Mouse (Mus musculus) lung, embryonic 15.5 days (tissue): ENCODE results near the gene Gpr155. TPM values are rescaled to one million over a fixed set of nuclear protein-coding genes. Genes with fewer than 3 reads are reported as not detected.

ENCODE experiments used
- ATAC-seq: fragments of 200-750 bp; cut with Nextera tagmentation; 2 replicates; pipeline ENCODE4 v1.8.0; 2017; ENCODE audit warnings: moderate number of reproducible peaks, borderline replicate concordance; ENCODE audit not compliant: low FRiP score, low TSS enrichment; ENCODE audit errors: extremely low read depth
- H3K27ac ChIP-seq: fragments of 300-500 bp; sonication (generic); 2 replicates; pipeline ENCODE4 v1.5.1; 2015; ENCODE audit warnings: moderate library complexity, mild to moderate bottlenecking, inconsistent platforms
- H3K27me3 ChIP-seq: fragments of 300-500 bp; sonication (generic); 2 replicates; pipeline ENCODE4 v1.6.1; 2015; ENCODE audit warnings: inconsistent platforms
- H3K36me3 ChIP-seq: fragments of 300-500 bp; sonication (generic); 2 replicates; pipeline ENCODE4 v1.6.1; 2015; ENCODE audit warnings: inconsistent platforms
- H3K4me1 ChIP-seq: fragments of 300-500 bp; sonication (generic); 2 replicates; pipeline ENCODE4 v1.6.1; 2015; ENCODE audit warnings: inconsistent platforms
- H3K4me2 ChIP-seq: fragments of 300-500 bp; sonication (generic); 2 replicates; pipeline ENCODE4 v1.6.1; 2015; ENCODE audit warnings: inconsistent platforms, mild to moderate bottlenecking, moderate library complexity
- H3K4me3 ChIP-seq: fragments of 300-500 bp; sonication (generic); 2 replicates; pipeline ENCODE4 v1.5.1; 2015; ENCODE audit warnings: mild to moderate bottlenecking, inconsistent platforms
- H3K9ac ChIP-seq: fragments of 300-500 bp; sonication (generic); 2 replicates; pipeline ENCODE4 v1.6.1; 2015; ENCODE audit warnings: inconsistent platforms
- H3K9me3 ChIP-seq: fragments of 300-500 bp; sonication (generic); 2 replicates; pipeline ENCODE4 v1.6.1; 2016; ENCODE audit warnings: inconsistent platforms
- WGBS: fragments of 180-500 bp; shearing (Covaris S2); methylation state at CpG from one replicate; pipeline ENCODE4 v1.1.7; 2015; 5-methylcytosine and 5-hydroxymethylcytosine counted together
- polyA plus RNA-seq: library from polyadenylated mRNA; unstranded; fragments of >200 nt; fragmentation: Nextera tagmentation; extraction: Ambion mirVana; gene quantifications from 2 replicates; pipeline ENCODE4 v1.2.1, GENCODE M21; 2015

The Gpr155 gene
- polyA plus RNA-seq, 1 experiment from 2014 or later, result 6.4 TPM

DNA sequence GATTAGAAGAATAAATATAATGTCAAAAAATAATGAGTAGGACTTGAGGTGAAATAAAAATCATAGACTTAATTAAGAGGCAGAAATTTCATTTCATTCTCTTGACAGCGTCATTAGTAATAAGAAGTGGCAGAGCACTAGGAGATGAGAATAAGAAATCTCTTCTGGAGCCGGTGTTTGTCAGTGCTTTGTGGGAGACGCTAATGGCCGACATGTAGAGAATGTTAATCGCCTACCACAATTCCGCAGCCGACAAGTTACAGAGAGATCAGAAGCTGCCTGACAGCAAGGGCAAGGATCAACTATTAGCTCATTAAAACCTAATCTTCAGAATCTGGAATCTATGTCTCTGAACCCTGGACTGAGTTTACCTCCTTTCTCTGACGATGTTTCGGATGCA lies 38.6 kb downstream of the Gpr155 start:
- no peak for ATAC-seq
- 47% methylated on average over 9 of the region's 9 CpGs for WGBS
- Histone ChIP-seq H3K4me3 (no peak overlapping the region), H3K36me3 (no peaks in the 10 kb centered on the region), H3K4me1 (peaks cover 11% of the 10 kb centered on the region; the same call in 1 of the 2 replicates), H3K9me3 (no peaks in the 10 kb centered on the region), H3K4me2 (peak overlapping the region; percentile 1; the same call in 1 of the 2 replicates), H3K27ac (no peak overlapping the region), H3K27me3 (no peaks in the 10 kb centered on the region), H3K9ac (no peak overlapping the region)

DNA sequence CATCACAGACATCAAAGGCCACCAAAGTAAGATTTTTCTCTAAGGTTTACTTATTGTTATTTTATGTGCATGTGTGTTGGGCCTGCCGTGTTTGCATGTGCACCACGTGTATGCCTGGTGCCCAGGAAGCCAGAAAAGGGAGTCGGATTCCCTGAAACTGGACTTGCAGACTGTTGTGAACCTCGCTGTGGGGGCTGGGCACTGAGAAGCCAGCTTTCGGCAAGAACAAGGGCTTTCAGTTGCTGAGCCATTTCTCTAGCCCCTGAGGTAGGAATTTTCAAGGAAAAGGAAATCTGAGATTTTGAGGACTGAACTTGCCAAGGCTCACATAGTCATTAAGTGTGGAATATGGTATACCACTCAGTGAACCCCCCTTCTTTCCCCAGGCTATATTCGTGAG lies 39.2 kb downstream of the Gpr155 start:
- Histone ChIP-seq H3K9me3 (no peaks in the 10 kb centered on the region), H3K4me3 (no peak overlapping the region), H3K4me2 (no peak overlapping the region), H3K36me3 (no peaks in the 10 kb centered on the region), H3K4me1 (peaks cover 11% of the 10 kb centered on the region; the same call in 1 of the 2 replicates), H3K9ac (no peak overlapping the region), H3K27me3 (no peaks in the 10 kb centered on the region), H3K27ac (no peak overlapping the region)
- ATAC-seq, result no peak
- 62% methylated on average over 6 of the region's 6 CpGs for WGBS

- H3K27me3 ChIP-seq, result no peaks in the 10 kb centered on the region
- ATAC-seq, result no peak
- no peak overlapping the region for H3K27ac ChIP-seq
- no peak overlapping the region for H3K9ac ChIP-seq
- no peaks in the 10 kb centered on the region for H3K36me3 ChIP-seq
- WGBS, result 54% methylated on average over 13 of the region's 13 CpGs
- no peak overlapping the region for H3K4me2 ChIP-seq
- no peak overlapping the region for H3K4me3 ChIP-seq
- H3K9me3 ChIP-seq, result no peaks in the 10 kb centered on the region
- peaks cover 6% of the 10 kb centered on the region; the same call in 1 of the 2 replicates for H3K4me1 ChIP-seq
Observed at GRCm38 (mm10) chr2:73346345-73347086, 39.9 kb downstream of the Gpr155 start.

DNA sequence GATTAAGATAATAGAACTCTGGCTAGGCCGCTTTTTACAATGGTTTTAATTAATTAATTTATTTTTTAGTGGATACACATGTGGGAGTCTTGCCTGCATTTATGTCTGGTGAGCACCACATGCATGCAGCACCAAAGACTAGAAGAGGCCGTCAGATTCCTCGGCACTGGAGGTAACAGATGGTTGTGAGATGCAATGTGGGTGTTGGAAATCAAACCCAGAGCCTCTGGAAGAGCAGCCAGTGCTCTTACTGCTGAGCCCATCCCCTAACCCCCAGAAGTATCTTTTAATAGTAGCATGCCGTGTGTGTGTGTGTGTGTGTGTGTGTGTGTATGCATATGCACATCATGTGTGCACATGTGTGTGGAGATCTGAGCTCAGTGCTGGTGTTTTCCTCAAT lies 41.2 kb downstream of the Gpr155 start:
- WGBS, result 89% methylated on average over 4 of the region's 4 CpGs
- Histone ChIP-seq H3K36me3 (no peaks in the 10 kb centered on the region), H3K27me3 (no peaks in the 10 kb centered on the region), H3K27ac (no peak overlapping the region), H3K4me3 (no peak overlapping the region), H3K4me2 (no peak overlapping the region), H3K9me3 (no peaks in the 10 kb centered on the region), H3K9ac (no peak overlapping the region), H3K4me1 (peaks cover 6% of the 10 kb centered on the region; the same call in 1 of the 2 replicates)
- ATAC-seq, result no peak

DNA sequence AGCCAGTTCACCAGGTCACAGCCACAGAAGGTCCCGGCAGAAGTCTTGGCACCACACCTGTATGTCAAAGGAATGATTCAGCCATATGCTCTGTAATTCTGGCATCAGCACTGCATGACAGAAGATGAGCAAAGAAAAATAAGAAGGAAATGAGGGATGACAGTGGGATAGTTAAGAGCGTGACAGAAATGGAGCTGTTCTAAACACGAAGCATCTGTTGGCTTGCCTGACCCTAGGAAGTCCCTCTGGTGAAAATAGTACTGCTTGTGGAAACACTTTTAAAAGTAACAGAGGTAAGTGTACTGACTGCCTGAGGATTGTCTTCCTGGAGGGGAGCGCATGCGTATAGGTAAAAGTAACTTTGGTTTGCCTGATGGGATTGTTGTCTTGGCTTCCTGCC lies 42.7 kb downstream of the Gpr155 start:
- Histone ChIP-seq H3K27ac (no peak overlapping the region), H3K36me3 (no peaks in the 10 kb centered on the region), H3K27me3 (no peaks in the 10 kb centered on the region), H3K9me3 (no peaks in the 10 kb centered on the region), H3K9ac (no peak overlapping the region), H3K4me3 (no peak overlapping the region), H3K4me1 (peaks cover 6% of the 10 kb centered on the region; the same call in 1 of the 2 replicates), H3K4me2 (no peak overlapping the region)
- ATAC-seq, result no peak
- 65% methylated on average over 5 of the region's 5 CpGs for WGBS

GRCm38 (mm10) chr2:73338415-73338814 lies 48.0 kb downstream of the Gpr155 start:
- peaks cover 1% of the 10 kb centered on the region; the same call in 1 of the 2 replicates for H3K4me1 ChIP-seq
- no peak overlapping the region for H3K27ac ChIP-seq
- H3K9me3 ChIP-seq, result no peaks in the 10 kb centered on the region
- no peak overlapping the region for H3K9ac ChIP-seq
- H3K27me3 ChIP-seq, result no peaks in the 10 kb centered on the region
- ATAC-seq, result no peak
- no peak overlapping the region for H3K4me2 ChIP-seq
- no peaks in the 10 kb centered on the region for H3K36me3 ChIP-seq
- no peak overlapping the region for H3K4me3 ChIP-seq
- 77% methylated on average over 8 of the region's 8 CpGs for WGBS

DNA sequence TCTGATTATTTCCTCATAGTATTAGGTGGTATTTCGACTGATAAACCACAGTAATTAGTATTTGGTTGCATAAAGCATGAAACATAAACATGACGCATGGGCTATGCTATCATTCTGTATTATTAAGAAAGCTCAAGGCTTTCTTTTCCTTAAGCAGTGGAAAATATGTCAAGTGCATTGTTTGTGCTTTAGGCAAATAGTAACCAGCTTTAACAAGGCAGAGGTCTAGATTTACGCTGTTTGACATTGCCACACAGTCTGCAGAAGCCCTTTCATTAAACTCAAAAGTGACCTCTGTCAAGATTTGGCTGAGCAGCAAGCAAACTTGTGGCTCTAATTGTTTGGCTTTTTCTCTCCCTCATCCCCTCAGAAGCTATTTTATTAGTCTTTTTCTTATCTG lies 50.4 kb downstream of the Gpr155 start:
- H3K9ac ChIP-seq, result no peak overlapping the region
- H3K36me3 ChIP-seq, result no peaks in the 10 kb centered on the region
- H3K4me3 ChIP-seq, result no peak overlapping the region
- no peaks in the 10 kb centered on the region for H3K4me1 ChIP-seq
- H3K4me2 ChIP-seq, result no peak overlapping the region
- H3K27me3 ChIP-seq, result no peaks in the 10 kb centered on the region
- H3K9me3 ChIP-seq, result no peaks in the 10 kb centered on the region
- no peak overlapping the region for H3K27ac ChIP-seq
- ATAC-seq, result no peak
- WGBS, result 81% methylated on average over 3 of the region's 3 CpGs

GRCm38 (mm10) chr2:73325871-73326270 lies 60.5 kb downstream of the Gpr155 start:
- Histone ChIP-seq H3K9ac (no peak overlapping the region), H3K27me3 (no peaks in the 10 kb centered on the region), H3K27ac (no peak overlapping the region), H3K4me1 (no peaks in the 10 kb centered on the region), H3K4me2 (no peak overlapping the region), H3K36me3 (no peaks in the 10 kb centered on the region), H3K4me3 (no peak overlapping the region), H3K9me3 (no peaks in the 10 kb centered on the region)
- WGBS, result 85% methylated on average over 5 of the region's 5 CpGs
- no peak for ATAC-seq

GRCm38 (mm10) chr2:73322991-73323390 lies 63.4 kb downstream of the Gpr155 start:
- peaks cover 3% of the 10 kb centered on the region; the same call in 1 of the 2 replicates for H3K36me3 ChIP-seq
- H3K9me3 ChIP-seq, result no peaks in the 10 kb centered on the region
- H3K4me3 ChIP-seq, result no peak overlapping the region
- H3K4me1 ChIP-seq, result no peaks in the 10 kb centered on the region
- no peak overlapping the region for H3K4me2 ChIP-seq
- WGBS, result 58% methylated on average over 12 of the region's 12 CpGs
- no peak for ATAC-seq
- H3K27me3 ChIP-seq, result no peaks in the 10 kb centered on the region
- no peak overlapping the region for H3K27ac ChIP-seq
- no peak overlapping the region for H3K9ac ChIP-seq

- Histone ChIP-seq H3K9me3 (no peaks in the 10 kb centered on the region), H3K9ac (no peak overlapping the region), H3K4me1 (no peaks in the 10 kb centered on the region), H3K27ac (no peak overlapping the region), H3K4me2 (no peak overlapping the region), H3K27me3 (no peaks in the 10 kb centered on the region), H3K4me3 (no peak overlapping the region), H3K36me3 (peaks cover 3% of the 10 kb centered on the region; the same call in 1 of the 2 replicates)
- 77% methylated on average over 5 of the region's 5 CpGs for WGBS
- ATAC-seq, result no peak
Observed at GRCm38 (mm10) chr2:73319218-73319617, 67.2 kb downstream of the Gpr155 start.

DNA sequence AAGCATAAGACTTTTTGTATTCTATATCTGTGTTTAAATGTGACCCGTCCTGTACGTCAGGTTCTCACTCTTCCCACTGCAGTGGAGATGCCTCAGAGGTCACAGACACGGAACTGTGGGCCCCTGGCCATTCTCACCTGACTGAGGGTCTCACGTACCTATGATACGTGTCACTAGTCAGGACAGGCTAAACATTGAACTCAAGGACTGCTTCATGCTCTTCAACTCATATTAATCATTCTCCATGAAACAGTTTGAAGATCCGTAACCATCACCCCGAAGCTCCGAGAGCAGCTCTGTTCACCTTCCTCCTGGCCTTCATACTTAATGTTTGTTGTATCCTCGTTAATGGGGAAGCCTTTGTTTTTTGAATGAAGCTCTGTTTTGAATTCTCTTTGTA lies 68.9 kb downstream of the Gpr155 start:
- Histone ChIP-seq H3K27ac (no peak overlapping the region), H3K27me3 (no peaks in the 10 kb centered on the region), H3K9ac (no peak overlapping the region), H3K36me3 (peaks cover 3% of the 10 kb centered on the region; the same call in 1 of the 2 replicates), H3K9me3 (no peaks in the 10 kb centered on the region), H3K4me3 (no peak overlapping the region), H3K4me1 (peaks cover 11% of the 10 kb centered on the region; the same call in 1 of the 2 replicates), H3K4me2 (no peak overlapping the region)
- WGBS, result 88% methylated on average over 9 of the region's 9 CpGs
- ATAC-seq, result no peak

- Histone ChIP-seq H3K4me3 (no peak overlapping the region), H3K27me3 (no peaks in the 10 kb centered on the region), H3K27ac (no peak overlapping the region), H3K9ac (no peak overlapping the region), H3K9me3 (no peaks in the 10 kb centered on the region), H3K36me3 (peaks cover 9% of the 10 kb centered on the region; the same call in 1 of the 2 replicates), H3K4me2 (no peak overlapping the region), H3K4me1 (peaks cover 17% of the 10 kb centered on the region)
- WGBS, result 85% methylated on average over 3 of the region's 3 CpGs
- ATAC-seq, result no peak
Observed at GRCm38 (mm10) chr2:73314311-73314710, 72.1 kb downstream of the Gpr155 start.
